Mouse (Mus musculus): ENCODE data around the gene 2510039O18Rik.

Gene 2510039O18Rik

DNA sequence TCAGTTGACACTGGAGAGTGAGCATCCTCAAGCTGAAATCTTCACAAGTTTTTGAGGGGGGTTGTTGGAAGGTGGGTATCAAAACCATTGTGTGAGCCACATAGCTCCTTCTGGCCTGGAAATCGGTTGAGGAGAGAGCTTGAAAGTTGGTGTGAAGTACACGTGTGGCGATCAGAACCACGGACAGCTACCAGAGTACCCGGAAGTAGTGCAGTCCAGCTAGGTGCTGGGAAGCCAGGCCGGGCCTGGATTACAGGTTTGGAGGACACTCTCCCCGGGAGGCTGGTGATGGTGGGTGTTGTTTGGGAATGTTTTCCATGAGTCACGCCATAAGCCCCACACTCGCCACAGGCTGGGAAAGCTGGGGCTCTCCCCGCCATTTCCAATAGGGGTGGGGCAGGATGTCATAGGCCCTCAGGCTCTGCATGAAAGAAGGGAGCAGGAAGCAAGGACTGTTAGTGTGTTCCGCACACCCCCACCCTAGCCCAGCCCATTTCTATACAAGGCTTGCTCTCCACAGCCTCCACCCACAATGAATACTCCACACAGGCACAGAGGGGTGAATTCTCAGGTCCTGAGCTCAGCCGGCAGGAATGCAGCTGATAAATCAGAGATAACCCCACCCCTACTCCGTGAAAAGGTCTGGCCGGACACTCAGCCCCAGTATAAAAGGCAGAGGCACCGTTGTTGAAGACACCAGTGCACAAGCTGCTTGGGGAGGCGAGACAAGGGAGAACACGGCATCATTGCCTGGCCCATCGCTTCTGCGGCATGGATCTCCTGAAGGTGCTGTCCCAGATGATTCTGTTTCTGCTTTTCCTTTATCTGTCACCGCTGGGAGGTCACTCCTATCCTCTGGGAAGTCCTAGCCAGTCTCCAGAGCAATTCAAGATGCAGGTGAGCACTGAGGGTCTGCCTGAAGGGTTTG is 44.8 kb downstream of the 2510039O18Rik start, which contains the start of gene Nppb:
Nppb (plus strand) TSS at position 584 of the 928 bp plus-strand sequence.
- H3K4me3 ChIP-seq (replicated peaks; ENCODE audit: low read length), result peak within 1 kb of the TSS; percentile 50
- H3K27me3 ChIP-seq (ENCODE audit: insufficient read depth, low read length), result no peaks in the 10 kb centered on the region
- H3K36me3 ChIP-seq (ENCODE audit: insufficient read depth, low read length), result no peaks in the 10 kb centered on the region
- H3K4me1 ChIP-seq (replicated peaks; ENCODE audit: low read depth, low read length), result peaks cover 27% of the 10 kb centered on the region
- TF ChIP-seq CTCF (conservative IDR thresholded peaks at IDR 0.05; ENCODE audit: low read length) (no peak), NANOG (IDR thresholded peaks at IDR 0.05; ENCODE audit: borderline replicate concordance, low read length) (no peak), POU5F1 (IDR thresholded peaks at IDR 0.05; ENCODE audit: borderline replicate concordance, low read length) (no peak)
- H3K9me3 ChIP-seq (ENCODE audit: low read length), result no peaks in the 10 kb centered on the region

DNA sequence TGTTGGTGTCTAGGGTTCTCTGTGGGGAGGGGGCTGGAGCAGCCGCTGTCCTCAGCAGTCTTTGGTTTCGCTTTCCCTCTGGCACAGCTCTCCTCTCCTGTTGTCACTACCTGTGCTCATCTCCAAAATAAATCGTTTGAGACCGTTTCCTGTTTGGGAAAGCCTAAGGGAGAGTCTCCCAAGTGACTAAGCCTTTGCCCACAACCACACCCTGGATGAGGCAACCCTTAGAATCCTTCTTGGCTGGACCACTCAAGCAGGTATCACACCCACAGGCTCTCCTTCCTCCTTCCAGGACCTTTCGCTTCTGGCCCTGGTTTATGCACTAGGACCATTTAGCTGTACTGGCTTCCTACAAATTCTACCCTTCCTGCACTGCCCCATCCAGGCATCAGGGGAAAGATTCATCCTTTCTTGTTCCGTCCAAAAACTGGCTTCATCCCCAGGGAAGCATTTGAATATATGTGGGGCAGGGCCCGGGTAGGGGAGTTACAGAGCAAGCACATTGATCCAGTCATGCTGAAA is 52.9 kb downstream of the 2510039O18Rik start:
- no peak overlapping the region for H3K4me3 ChIP-seq (replicated peaks; ENCODE audit: low read length)
- no peak for TF ChIP-seq CTCF (conservative IDR thresholded peaks at IDR 0.05; ENCODE audit: low read length)
- H3K27me3 ChIP-seq (ENCODE audit: insufficient read depth, low read length), result no peaks in the 10 kb centered on the region
- no peaks in the 10 kb centered on the region for H3K9me3 ChIP-seq (ENCODE audit: low read length)
- H3K4me1 ChIP-seq (replicated peaks; ENCODE audit: low read depth, low read length), result peaks cover 27% of the 10 kb centered on the region
- H3K36me3 ChIP-seq (ENCODE audit: insufficient read depth, low read length), result no peaks in the 10 kb centered on the region

DNA sequence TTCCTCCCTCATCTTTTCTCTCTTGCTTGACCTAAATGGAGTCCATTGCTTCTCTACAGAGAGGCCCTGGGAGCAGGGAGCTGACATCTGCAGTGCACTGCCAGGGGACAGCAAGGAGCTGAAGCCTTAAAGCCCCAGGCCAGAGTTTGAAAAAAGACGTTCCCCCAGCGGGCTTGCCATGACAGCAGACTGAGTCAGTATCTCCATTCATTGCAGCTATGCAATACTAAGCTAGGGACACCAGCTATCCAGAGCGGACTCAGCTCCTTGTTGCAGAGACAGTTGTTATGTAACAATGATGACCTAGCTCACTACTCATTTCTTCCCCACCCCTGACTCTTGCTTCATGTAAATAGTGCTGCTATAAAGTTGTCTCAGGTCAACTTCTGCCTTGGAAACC is 54.6 kb downstream of the 2510039O18Rik start:
- Histone ChIP-seq H3K9me3 (ENCODE audit: low read length) (no peaks in the 10 kb centered on the region), H3K4me3 (replicated peaks; ENCODE audit: low read length) (no peak overlapping the region), H3K4me1 (replicated peaks; ENCODE audit: low read depth, low read length) (peaks cover 40% of the 10 kb centered on the region), H3K27me3 (ENCODE audit: insufficient read depth, low read length) (no peaks in the 10 kb centered on the region), H3K36me3 (ENCODE audit: insufficient read depth, low read length) (no peaks in the 10 kb centered on the region)
- TF ChIP-seq NANOG (IDR thresholded peaks at IDR 0.05; ENCODE audit: borderline replicate concordance, low read length), result no peak
- no peak for TF ChIP-seq POU5F1 (IDR thresholded peaks at IDR 0.05; ENCODE audit: borderline replicate concordance, low read length)
- TF ChIP-seq CTCF (conservative IDR thresholded peaks at IDR 0.05; ENCODE audit: low read length), result no peak
